8 mouse cellular contexts compared by ENCODE assay signal in the genomic region with DNA sequence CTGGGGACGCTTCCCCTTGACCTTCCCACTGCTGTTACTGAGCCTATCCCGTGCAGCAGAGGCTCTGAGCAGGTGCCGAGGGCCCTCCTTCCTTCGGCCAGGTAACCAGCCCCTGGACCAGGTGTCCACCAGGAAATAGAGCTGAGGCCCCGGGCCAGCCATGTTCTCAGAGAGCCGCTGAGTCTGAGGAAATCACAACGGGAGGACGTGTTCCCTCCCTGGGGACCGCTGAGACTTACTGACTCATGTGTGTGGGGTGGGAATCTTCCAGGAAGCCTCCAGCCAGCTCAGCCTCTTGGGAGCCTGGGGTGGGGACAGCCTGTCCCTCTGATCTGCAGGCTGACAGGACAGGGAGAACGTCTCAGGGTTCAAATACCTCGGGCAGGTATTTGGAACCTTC. TPM values are rescaled to one million over a fixed set of nuclear protein-coding genes. Genes with fewer than 3 reads are reported as not detected.
DNase-seq lines count a peak whose midpoint lies in the region; ATAC-seq lines count a peak whose summit lies in the region.
"Had no signal": no experiment of that assay in that cellular context is flagged by ENCODE, and none has a peak within 500 bp of the region (broad histone marks: within the 10 kb centered on the region; RNA-seq: fewer than 3 reads in every experiment).

No protein-coding gene starts in this region.

- DNase-seq in adrenal gland, postnatal 14 days: peak; percentile 79
- DNase-seq in hindbrain, embryonic 14.5 days (ENCODE audit: low spot score): no peak
- no peak for DNase-seq in cerebellum, postnatal 25 days
- DNase-seq in Muller cell, postnatal 12 days (ENCODE audit: inconsistent ontology term): no peak
- DNase-seq in spleen, adult 18-20 months: no peak

- peaks cover 64% of the 10 kb centered on the region for H3K4me1 ChIP-seq in embryonic facial prominence, embryonic 15.5 days
- peaks cover 18% of the 10 kb centered on the region for H3K4me1 ChIP-seq in hindbrain, embryonic 14.5 days (replicated peaks; ENCODE audit: control insufficient read depth, insufficient read depth, low read length)
- peaks cover 74% of the 10 kb centered on the region for H3K4me1 ChIP-seq in lung, embryonic 15.5 days

- H3K4me3 ChIP-seq in embryonic facial prominence, embryonic 15.5 days (replicated peaks): peak overlapping the region; percentile 42
- H3K4me3 ChIP-seq in hindbrain, embryonic 14.5 days (replicated peaks; ENCODE audit: low read length): no peak overlapping the region
- peak overlapping the region; percentile 40 for H3K4me3 ChIP-seq in lung, embryonic 15.5 days

- no peaks in the 10 kb centered on the region for H3K9me3 ChIP-seq in embryonic facial prominence, embryonic 15.5 days (replicated peaks)
- H3K9me3 ChIP-seq in hindbrain, embryonic 14.5 days (ENCODE audit: control insufficient read depth, low read length): no peaks in the 10 kb centered on the region
- no peaks in the 10 kb centered on the region for H3K9me3 ChIP-seq in lung, embryonic 15.5 days

- no peaks in the 10 kb centered on the region for H3K36me3 ChIP-seq in embryonic facial prominence, embryonic 15.5 days
- H3K36me3 ChIP-seq in hindbrain, embryonic 14.5 days (replicated peaks; ENCODE audit: control insufficient read depth, insufficient read depth): no peaks in the 10 kb centered on the region
- H3K36me3 ChIP-seq in lung, embryonic 15.5 days: no peaks in the 10 kb centered on the region

- no peaks in the 10 kb centered on the region for H3K27me3 ChIP-seq in embryonic facial prominence, embryonic 15.5 days
- H3K27me3 ChIP-seq in hindbrain, embryonic 14.5 days (ENCODE audit: control insufficient read depth, insufficient read depth, low read length): no peaks in the 10 kb centered on the region
- H3K27me3 ChIP-seq in lung, embryonic 15.5 days: no peaks in the 10 kb centered on the region

- WGBS in embryonic facial prominence, embryonic 15.5 days: 38% methylated on average over 11 of the region's 11 CpGs
- WGBS in hindbrain, embryonic 14.5 days: 66% methylated on average over 11 of the region's 11 CpGs
- WGBS in lung, embryonic 15.5 days: 44% methylated on average over 11 of the region's 11 CpGs

- H3K4me2 ChIP-seq in embryonic facial prominence, embryonic 15.5 days (replicated peaks): peak overlapping the region; percentile 56
- H3K4me2 ChIP-seq in hindbrain, embryonic 14.5 days (replicated peaks): 0 out of 2 replicates have a peak overlapping the region, but pooled peaks have one; percentile 36
- H3K4me2 ChIP-seq in lung, embryonic 15.5 days: peak overlapping the region; percentile 70

- no peak overlapping the region for H3K9ac ChIP-seq in embryonic facial prominence, embryonic 15.5 days
- no peak overlapping the region for H3K9ac ChIP-seq in hindbrain, embryonic 14.5 days
- H3K9ac ChIP-seq in lung, embryonic 15.5 days: peak overlapping the region; percentile 31; the same call in 1 of the 2 replicates

- H3K27ac ChIP-seq in embryonic facial prominence, embryonic 15.5 days (replicated peaks): peak overlapping the region; percentile 91
- H3K27ac ChIP-seq in hindbrain, embryonic 14.5 days: no peak overlapping the region
- H3K27ac ChIP-seq in lung, embryonic 15.5 days: peak overlapping the region; percentile 89
- H3K27ac ChIP-seq: macrophage had no signal

- ATAC-seq in embryonic facial prominence, embryonic 15.5 days (ENCODE audit: insufficient number of reproducible peaks, low FRiP score, low TSS enrichment, low read depth): no peak
- ATAC-seq in hindbrain, embryonic 14.5 days (ENCODE audit: low FRiP score): no peak
- peak; percentile 15; the same call in 1 of the 2 replicates for ATAC-seq in lung, embryonic 15.5 days (ENCODE audit: borderline replicate concordance, extremely low read depth, low FRiP score, low TSS enrichment)

RNA-seq across cellular contexts. Expression of a gene that starts 32.1 kb away (rescaled TPM):
- total RNA-seq in adrenal gland, postnatal 14 days (2021): 115 and 133 TPM in 2 replicates
- 150 and 157 TPM in 2 replicates for polyA plus RNA-seq in embryonic facial prominence, embryonic 15.5 days (2015; fragmentation: Nextera tagmentation; extraction: Ambion mirVana)
- 96.5 and 96.9 TPM in 2 replicates for polyA plus RNA-seq in hindbrain, embryonic 14.5 days (2014; fragmentation: Nextera tagmentation; extraction: Ambion mirVana)
- 141 and 145 TPM in 2 replicates for polyA plus RNA-seq in lung, embryonic 15.5 days (2015; fragmentation: Nextera tagmentation; extraction: Ambion mirVana)
